Mouse (Mus musculus) CD4-positive, CD25-positive, alpha-beta regulatory T cell, adult 4 months (primary cell): ENCODE data around the gene Mt1. TPM values are rescaled to one million over a fixed set of nuclear protein-coding genes. Genes with fewer than 3 reads are reported as not detected.
A peak's percentile ranks its signal among the peaks of the same experiment; 100 is the strongest.

Experiments used
- ATAC-seq: one replicate; pipeline ENCODE4 v1.8.0; 2017
- polyA plus RNA-seq, 2 experiments: library from polyadenylated mRNA; unstranded; fragments of 100-300 nt; shearing (Covaris generic); gene quantifications; one replicate each; pipeline ENCODE4 v1.2.1; 2017

The Mt1 gene
- polyA plus RNA-seq, 2 experiments from 2014 or later = 3.5 to 4.2 TPM

DNA sequence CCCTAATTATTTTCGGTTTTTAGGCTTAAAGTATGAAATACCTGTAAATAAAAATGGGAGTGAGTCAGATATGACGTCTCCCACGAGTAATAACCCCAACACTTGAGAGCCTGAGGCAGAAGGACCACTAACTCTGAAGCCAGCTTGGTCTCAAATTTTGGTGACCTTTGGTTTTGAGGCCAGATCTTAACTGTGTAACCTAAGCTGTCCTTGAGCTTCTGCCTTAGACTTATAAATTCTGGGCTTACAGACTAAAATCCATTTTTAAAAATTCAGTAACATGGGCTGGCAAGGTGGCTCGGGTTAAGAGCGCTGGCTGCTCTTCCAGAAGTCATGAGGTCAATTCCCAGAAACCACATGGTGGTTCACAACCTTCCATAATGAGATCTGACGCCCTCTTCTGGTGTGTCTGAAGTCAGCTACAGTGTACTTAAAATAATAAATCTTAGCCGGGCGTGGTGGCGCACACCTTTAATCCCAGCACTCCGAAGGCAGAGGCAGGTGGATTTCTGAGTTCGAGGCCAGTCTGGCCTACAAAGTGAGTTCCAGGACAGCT, 5.0 kb upstream of the Mt1 start:
- ATAC-seq = no peak

DNA sequence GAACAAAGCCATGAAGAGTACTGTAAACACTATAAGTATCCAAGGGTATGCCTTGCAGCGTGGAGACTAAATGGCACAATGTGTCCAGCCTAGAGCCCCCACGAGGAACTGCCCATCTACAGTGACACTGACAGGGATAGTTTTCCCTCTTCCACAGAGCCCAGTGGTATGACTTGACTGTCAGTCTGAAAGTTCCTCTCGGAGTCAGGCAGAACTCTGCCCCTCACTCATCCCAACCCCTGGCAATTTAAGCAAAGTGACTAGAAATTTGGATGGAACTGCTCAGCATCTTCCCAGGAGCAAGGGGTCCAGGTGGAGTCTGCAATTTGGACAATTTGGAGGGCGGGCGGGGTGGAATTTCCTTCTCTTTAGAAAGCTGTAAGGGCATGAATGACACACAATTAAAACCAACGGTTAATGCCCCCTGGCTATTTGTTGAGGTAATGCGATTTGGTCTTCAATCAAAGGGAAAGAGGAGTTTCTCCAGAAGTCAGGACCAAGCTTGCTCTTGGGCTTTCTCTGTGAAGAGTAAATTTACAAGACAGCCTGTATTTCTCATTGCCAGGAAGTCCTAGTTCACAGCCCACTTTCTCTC, 4.2 kb upstream of the Mt1 start:
- ATAC-seq = no peak

GRCm38 (mm10) chr8:94177716-94178390, 1.0 kb upstream of the Mt1 start:
- no peak for ATAC-seq

DNA sequence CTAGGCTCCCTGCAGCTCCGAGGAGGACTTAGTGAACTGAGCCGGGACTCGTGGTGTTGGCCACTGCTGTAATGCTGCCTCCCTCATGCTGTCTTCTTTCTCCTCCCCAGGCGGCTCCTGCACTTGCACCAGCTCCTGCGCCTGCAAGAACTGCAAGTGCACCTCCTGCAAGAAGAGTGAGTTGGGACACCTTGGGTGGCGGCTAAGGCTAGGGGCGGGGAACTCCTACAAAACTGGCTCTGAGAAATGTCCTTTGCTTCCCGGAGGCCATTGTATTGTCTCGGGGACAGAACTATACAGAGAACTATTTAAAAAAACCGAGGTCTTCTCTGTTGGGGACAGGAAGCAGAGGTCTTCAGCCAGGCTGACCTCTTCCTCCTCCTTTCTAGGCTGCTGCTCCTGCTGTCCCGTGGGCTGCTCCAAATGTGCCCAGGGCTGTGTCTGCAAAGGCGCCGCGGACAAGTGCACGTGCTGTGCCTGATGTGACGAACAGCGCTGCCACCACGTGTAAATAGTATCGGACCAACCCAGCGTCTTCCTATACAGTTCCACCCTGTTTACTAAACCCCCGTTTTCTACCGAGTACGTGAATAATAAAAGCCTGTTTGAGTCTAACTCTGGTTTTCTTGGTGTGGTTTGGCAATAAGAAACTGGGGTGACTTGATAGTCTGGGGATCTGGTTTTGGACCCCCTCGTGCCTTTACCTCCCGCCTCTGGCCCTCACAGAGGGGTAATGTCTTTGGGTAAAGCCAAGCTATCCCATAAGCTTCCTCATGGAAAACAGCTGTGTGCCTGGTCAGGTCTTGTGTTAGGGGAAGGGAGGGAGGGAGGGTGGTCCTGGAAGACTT, 1.1 kb downstream of the Mt1 start:
- ATAC-seq = no peak

DNA sequence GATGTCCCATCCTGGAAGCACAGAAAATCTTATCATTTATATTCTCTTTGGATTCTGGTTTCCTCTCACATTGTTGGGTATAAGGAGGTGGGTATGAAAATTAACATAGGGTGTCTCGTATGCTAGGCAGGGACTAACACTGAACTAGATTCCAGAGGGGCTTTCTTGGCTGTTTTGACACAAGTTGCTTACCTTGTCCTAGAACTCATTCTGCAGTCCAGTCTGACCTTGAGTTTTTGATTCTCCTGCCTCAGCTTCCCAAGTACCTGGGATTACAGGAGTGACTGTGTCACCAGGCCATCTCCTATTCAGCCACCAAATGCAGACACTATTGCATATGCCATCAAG, 1.7 kb downstream of the Mt1 start:
- ATAC-seq = no peak

- no peak for ATAC-seq
Observed at GRCm38 (mm10) chr8:94182055-94182929, 3.4 kb downstream of the Mt1 start.

- ATAC-seq = peak; percentile 76
Observed at GRCm38 (mm10) chr8:94183117-94183516, 4.2 kb downstream of the Mt1 start.

- no peak for ATAC-seq
Observed at GRCm38 (mm10) chr8:94184357-94184843, 5.5 kb downstream of the Mt1 start.

DNA sequence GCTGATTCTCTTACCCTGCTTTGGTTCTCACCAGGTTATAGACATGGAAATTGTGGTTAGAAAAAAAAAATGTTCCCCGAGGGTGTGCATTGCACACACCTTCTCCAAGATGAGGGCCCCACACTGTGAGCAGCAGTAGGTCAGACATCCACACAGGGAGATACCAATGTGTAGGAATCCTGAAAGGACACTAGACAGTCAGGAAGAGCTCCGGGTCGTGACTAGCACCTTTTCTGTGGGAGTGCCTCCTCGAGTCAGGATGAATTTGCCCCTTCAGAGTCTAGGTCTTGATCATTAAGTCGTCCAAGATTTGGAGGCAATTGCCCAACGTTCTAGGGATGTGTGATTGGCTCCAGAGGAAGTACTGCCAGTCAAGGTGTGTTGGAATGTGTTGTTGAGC, 6.9 kb downstream of the Mt1 start:
- ATAC-seq = no peak

GRCm38 (mm10) chr8:94186542-94186941, 7.7 kb downstream of the Mt1 start:
- ATAC-seq = peak; percentile 40

GRCm38 (mm10) chr8:94187290-94188002, 8.6 kb downstream of the Mt1 start:
- no peak for ATAC-seq

DNA sequence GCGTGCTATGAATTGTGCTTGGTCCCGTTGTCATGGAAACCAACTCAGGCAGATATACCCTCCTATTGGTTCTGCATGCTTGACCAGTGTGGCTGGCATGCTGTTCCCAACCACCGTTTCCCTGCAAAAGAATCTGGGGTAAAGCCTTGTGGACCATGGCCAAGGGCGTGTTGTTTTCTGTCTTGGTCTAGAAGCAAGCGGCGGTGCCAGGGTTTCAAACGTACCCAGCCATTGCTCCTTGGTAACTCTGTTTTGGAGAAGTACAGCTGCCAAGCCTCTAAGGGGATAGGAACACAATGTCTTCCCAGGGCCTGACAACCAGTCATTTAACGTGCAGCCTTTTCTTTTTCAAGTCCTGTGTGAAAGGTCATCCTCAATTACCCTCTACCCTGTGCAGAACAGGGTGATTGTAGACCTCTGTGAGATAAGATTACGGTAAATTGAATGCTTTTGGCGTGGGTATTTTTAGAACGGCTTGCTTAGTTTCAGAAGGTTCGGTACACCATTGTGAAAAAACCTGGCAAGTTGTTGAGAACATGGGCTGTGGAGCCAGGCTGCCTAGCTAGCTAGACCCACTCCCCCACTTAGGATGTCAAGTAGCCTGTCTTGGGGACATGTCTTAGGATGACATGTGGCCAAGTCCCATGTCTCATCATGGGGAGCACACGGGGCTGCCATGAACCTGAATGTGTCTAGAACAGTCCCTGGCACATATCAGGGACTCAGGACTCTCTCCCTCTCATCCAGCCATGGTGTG, 10.6 kb downstream of the Mt1 start:
- no peak for ATAC-seq

DNA sequence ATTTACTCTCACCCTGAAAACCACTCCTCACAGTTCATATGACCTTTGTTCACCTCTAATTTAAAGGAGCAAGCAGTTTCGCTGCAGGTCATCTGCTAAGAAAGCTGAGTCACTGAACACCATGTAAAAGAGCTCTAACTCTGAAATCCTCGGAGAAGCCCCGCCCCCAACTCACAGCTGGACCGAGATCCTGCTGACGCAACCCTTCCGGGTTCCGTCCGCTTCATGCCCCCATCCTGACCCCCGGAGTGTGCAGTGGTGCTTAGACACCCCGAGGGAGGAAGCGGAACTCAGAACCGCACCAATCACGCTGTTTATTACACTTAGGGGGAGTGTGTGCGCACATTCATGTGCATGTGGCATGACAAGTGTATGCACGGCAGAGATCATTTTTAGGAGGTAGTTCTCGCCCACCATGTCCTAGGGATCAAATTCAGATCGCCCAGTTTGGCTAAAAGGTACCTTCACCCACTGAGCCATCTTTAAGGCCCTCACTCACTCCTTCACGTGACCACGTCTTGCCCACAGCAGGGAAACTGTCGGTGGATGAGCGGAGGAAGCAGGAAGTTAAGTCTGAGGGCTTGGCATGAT, 12.3 kb downstream of the Mt1 start:
- ATAC-seq = peak; percentile 88

DNA sequence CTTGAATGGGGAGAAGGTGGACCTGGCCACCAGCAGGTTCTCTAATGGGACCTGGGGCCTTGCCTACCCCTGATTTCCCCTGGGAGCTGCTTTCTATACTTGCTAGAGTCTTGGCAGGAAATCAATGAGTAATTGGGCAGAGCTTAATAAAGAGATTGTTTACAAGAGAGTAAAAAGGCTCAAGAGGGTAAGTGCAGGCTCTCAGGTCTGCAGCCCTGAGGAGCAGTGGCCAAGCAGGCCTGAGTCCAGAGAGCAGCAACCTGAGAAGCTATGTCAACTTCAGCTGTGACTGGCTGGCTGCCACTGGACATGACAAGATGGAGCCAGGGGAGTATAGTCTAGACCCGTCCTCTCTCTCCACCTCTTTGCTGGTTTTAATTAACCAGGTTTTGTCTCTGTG, 14.0 kb downstream of the Mt1 start:
- ATAC-seq = no peak

DNA sequence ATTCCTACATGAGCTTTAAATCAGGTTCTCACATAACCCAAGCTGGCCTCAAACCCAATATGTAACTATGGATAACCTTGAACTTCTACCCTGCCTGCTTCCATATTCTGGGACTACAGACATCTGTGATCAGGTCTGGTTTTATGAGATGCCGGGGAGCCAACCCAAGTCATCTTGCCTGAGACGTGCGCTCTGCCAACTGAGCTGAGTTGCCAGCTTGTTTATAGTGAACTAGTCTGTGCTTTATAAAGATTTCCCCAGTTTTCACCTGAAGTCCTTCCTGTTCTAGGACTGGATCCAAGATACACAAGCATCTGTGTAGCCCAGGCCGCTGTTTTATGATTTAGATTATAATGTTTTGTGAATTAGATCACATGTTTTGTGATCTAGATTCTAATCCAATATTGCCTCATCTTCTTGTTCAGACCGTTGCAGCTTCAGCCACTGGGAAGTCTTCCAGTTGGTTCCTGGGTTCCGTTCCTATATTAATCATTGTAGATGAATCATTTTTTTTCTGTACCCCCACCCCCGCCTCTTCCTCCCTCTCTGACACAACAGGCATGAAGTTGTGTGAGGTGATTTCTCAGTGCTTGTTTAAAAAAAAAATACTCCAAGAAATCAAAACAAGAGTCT, 15.8 kb downstream of the Mt1 start:
- ATAC-seq = no peak

DNA sequence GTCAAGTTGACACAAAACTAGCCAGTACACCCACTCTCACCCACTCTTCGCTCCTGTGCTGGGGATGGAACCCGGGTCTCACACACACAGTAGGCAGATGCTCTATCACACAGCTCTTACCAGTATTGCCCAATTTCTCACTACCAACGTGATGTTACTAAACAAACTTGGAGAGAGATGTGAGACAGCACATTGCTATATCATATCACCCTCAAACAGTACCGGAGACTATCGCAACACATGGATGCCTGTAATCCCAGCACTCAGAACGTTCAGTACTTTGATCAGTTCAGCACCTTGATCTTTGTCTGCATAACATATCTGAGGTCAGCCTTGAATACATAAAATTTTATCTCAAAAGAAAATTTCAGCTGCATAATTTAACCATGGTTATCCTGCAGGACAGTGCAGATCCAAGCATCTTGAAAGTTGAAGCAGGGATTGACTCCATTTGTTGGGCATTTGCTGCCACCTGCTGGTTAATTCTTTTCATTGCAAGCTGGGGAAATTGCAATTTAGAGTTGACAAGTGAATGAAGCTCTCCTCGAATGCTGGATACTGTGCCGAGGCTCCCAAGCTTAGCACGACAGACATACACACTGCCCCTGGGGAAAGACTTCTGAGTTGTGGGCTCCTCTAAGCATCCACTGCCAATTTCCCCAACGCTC, 20.5 kb downstream of the Mt1 start:
- peak; percentile 45 for ATAC-seq

- ATAC-seq = no peak
Observed at GRCm38 (mm10) chr8:94204043-94204442, 25.2 kb downstream of the Mt1 start.

GRCm38 (mm10) chr8:94205736-94206135, 26.9 kb downstream of the Mt1 start:
- ATAC-seq = peak; percentile 58

DNA sequence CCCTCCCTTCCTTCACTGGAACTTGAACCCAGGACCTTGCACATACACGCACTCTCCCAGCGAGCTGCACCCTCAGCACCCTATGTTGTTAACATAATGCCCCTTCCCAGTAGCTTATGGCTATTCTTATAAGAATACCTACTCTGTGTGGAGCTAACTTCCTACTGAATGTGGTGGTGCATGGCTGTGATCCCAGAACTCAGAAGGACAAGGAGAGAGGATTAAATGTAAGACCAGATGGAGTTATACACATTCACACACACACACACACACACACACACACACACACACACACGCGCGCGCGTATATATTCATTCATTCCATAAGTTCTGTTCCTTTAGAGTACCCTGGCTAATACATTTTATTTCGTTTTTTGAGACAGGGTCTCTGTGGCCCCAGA, 27.4 kb downstream of the Mt1 start:
- ATAC-seq = no peak
